Mouse (Mus musculus) duodenum, adult 2 months (tissue): ENCODE measurements around the gene Brdt. TPM values are rescaled to one million over a fixed set of nuclear protein-coding genes. Genes with fewer than 3 reads are reported as not detected.

ENCODE experiments used
- polyA plus RNA-seq: library from polyadenylated mRNA; depleted of rRNA; stranded (reverse); fragments of >200 nt; gene quantifications from 2 replicates; pipeline ENCODE4 v1.2.3, GENCODE M21; 2012; ENCODE audit warnings: low replicate concordance; rRNA removed

Gene Brdt
- 0.33 and 0.41 TPM in 2 replicates for polyA plus RNA-seq

DNA sequence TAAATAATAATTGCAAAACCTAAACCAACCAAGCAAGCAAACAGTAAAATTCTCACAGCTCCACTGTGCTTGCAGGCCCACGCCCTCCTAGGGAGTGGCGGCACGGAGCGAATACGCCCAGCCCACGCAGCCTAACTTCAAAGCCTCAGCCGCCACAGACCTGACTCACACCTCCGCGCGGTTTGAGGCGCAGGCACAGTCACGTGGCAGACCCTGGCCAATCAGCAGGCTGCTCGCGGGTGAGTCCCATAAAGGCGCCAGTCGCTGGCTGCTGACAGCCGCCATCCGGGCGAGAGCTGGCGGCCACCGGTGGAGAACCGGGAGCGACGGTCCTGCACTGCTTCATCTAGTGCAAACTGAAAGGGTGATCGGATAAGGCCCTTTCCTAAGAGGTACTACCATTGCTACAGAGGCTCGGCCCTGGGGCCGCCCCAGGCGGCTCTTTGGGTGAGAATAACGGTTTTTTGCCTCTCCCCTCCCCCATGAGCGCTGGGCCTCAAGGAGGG, at the start of gene Brdt:
Gene Brdt, plus strand, starts transcription at position 244 of the 506 bp plus-strand sequence.

DNA sequence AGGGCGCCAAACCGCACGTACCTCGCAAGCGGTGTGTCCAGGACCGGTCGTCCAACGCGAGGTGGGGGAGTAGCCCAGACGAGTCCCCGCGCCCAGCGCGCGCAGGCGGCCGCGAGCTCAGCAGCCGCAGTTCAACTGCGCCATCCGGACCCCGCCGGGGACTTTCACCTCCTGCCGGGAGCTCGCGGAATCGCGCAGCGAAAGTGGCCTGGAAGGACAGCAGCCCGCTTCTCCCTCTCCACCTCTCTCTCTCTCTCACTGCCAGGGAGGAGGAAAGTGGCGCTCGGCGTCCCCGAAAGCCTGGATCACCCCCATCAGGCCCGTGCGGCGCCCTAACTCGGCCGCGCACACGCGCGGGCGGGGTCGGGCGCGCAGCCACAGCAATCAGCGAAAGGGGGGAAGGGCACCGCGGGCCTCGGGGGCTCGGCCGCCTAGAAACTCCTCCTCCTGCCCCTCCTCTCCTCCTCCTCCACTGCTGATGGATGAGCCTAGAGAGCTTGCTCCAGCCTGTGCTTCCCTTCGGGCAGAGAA, 41.7 kb upstream of the Brdt start, which contains the start of gene Tgfbr3:
Gene Tgfbr3, minus strand, starts transcription at position 396 of the 531 bp plus-strand sequence.

DNA sequence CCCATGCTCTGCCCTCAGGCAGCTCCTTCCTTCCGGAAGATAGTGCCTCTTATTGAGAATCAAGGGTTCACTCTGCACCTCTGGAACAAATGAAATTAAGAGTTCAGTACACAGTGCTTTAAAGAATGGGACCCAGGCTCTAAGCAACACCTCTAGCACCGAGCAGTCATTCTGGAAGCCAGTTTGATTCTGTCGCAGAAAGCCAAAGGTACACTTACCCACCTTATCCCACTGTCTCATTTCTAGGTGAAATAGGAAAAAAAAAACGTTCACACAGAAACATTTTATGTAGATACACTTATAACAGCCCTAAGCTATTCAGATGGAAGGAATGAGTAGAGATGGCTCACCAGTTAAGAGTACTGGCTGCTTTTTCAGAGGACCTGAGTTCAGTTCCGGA, 71.5 kb downstream of the Brdt start, which contains the start of gene Ephx4:
Gene Ephx4, plus strand, starts transcription at position 301 of the 400 bp plus-strand sequence.

DNA sequence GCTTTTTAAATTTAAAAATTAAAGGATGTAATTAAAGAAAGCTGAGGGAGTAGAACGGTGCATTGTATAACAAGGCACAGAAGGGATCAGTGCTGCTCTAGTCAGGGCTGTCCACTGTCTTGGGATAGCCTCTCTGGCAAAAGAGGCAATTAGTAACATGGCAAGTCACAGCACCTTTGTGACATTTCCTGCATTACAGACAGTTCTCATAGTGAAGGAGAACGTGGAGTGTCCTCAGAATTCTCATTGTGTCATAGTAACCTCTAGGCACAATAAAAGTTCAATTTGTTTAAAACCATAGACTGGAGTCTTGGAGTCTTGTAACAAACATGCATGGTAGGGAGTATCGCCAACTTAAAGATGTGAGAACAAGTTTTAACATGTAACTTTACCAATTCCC, 100.3 kb downstream of the Brdt start, which contains the start of gene Lpcat2b:
Gene Lpcat2b, plus strand, starts transcription at position 301 of the 400 bp plus-strand sequence.

Other genes with a start within 250 kb of the Brdt start
- gene Tgfbr3, start 41.5 kb upstream of the Brdt start, polyA plus RNA-seq, result 2.8 and 6.7 TPM in 2 replicates
- gene Ephx4, start 71.6 kb downstream of the Brdt start, polyA plus RNA-seq, result 0.15 and 3.4 TPM in 2 replicates
- gene Lpcat2b, start 100.4 kb downstream of the Brdt start, polyA plus RNA-seq, result not detected in 2 replicates
- gene Btbd8, start 106.8 kb downstream of the Brdt start, polyA plus RNA-seq, result 0.26 and 0.28 TPM in 2 replicates
- gene Gm42669, start 176.5 kb downstream of the Brdt start, polyA plus RNA-seq, result not detected in 2 replicates
- not detected in 2 replicates for gene 1700028K03Rik, start 203.6 kb downstream of the Brdt start, polyA plus RNA-seq